Mouse (Mus musculus) gastrocnemius, adult 2 months (tissue): ENCODE data around the gene Trip11. TPM values are rescaled to one million over a fixed set of nuclear protein-coding genes. Genes with fewer than 3 reads are reported as not detected.

ENCODE experiments used
- DNase-seq: peaks from one replicate; pipeline ENCODE4 v3.0.0; 2022
- H3K27ac ChIP-seq: fragments of 200-600 bp; 2 replicates; pipeline ENCODE4 v1.8.1; 2022; ENCODE audit warnings: mild to moderate bottlenecking
- H3K4me3 ChIP-seq: fragments of 200-600 bp; 2 replicates; pipeline ENCODE4 v1.8.1; 2022; ENCODE audit warnings: mild to moderate bottlenecking, moderate library complexity
- CTCF ChIP-seq: fragments of 200-600 bp; IDR thresholded peaks from 2 replicates; pipeline ENCODE4 v1.8.1; 2022; ENCODE audit warnings: antibody characterized with exemption, mild to moderate bottlenecking, moderate library complexity
- intact Hi-C: fragments of 180-260 bp; cut with DNase I; formaldehyde crosslinking; loops from one replicate; pipeline ENCODE4 v1.15.1; 2025
- total RNA-seq, 2 experiments: library from RNA; stranded (reverse); gene quantifications; 2 replicates each; pipeline ENCODE4 v1.2.3; 2021

The Trip11 gene
- total RNA-seq, 2 experiments from 2014 or later, result 25.9 to 30.8 TPM

- Histone ChIP-seq H3K4me3 (no peak overlapping the region), H3K27ac (no peak overlapping the region)
- intact Hi-C loops, result no loop called here
- DNase-seq, result no peak
- TF ChIP-seq CTCF, result no peak
These were observed 9.2 kb upstream of the Trip11 start for GRCm38 (mm10) chr12:101922313-101922712.

- Histone ChIP-seq H3K27ac (no peak overlapping the region), H3K4me3 (no peak overlapping the region)
- no peak for TF ChIP-seq CTCF
- intact Hi-C loops, result no loop called here
- DNase-seq, result no peak
These were observed 6.8 kb upstream of the Trip11 start for GRCm38 (mm10) chr12:101919847-101920246.

DNA sequence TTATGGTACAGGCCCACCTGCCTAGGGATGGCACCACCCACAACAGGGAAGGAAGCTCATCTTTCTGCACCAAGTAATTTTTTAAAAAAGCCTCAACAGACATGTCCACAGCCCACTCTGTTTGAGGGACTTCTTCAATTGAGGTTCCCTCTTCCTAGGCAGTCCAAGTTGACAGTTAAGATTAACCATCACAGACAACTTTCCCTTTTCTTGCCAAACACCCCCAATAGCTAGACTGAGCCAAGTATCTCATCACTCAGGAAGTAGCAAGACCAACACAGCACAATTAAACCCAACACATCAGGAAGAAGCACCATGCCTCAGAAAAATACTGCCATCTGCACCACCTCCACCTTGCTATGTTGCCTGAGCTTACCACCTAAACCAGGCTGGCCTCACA, 4.1 kb upstream of the Trip11 start:
- H3K27ac ChIP-seq, result no peak overlapping the region
- TF ChIP-seq CTCF, result no peak
- no peak for DNase-seq
- H3K4me3 ChIP-seq, result no peak overlapping the region
- intact Hi-C loops, result no loop called here

GRCm38 (mm10) chr12:101911346-101911745, 1.7 kb downstream of the Trip11 start:
- H3K27ac ChIP-seq, result no peak overlapping the region
- intact Hi-C loops, result no loop called here
- TF ChIP-seq CTCF, result no peak
- peak overlapping the region; percentile 95 for H3K4me3 ChIP-seq
- DNase-seq, result no peak

DNA sequence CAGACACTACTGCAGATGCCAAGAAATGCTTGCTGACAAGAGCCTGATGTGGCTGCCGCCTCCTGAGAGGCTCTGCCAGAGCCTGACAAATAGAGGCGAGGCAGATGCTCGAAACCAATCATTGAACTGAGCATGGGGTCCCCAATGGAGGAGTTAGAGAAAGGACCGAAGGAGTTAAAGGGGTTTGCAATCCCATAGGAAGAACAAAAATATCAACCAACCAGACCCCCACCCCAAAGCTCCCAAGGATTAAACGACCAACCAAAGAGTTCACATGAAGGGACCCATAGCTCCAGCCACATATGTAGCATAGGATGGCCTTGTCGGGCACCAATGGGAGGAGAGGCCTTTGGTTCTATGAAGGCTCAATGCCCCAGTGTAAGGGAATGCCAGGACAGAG, 2.7 kb downstream of the Trip11 start:
- no peak for DNase-seq

GRCm38 (mm10) chr12:101905817-101906216, 7.2 kb downstream of the Trip11 start:
- H3K4me3 ChIP-seq, result no peak overlapping the region
- intact Hi-C loops, result no loop called here
- no peak overlapping the region for H3K27ac ChIP-seq
- TF ChIP-seq CTCF, result no peak
- no peak for DNase-seq

More for the DNA sequence above, 2.7 kb downstream of the Trip11 start:
- TF ChIP-seq CTCF, result no peak
- Histone ChIP-seq H3K27ac (no peak overlapping the region), H3K4me3 (no peak overlapping the region)
- intact Hi-C loops, result no loop called here

DNA sequence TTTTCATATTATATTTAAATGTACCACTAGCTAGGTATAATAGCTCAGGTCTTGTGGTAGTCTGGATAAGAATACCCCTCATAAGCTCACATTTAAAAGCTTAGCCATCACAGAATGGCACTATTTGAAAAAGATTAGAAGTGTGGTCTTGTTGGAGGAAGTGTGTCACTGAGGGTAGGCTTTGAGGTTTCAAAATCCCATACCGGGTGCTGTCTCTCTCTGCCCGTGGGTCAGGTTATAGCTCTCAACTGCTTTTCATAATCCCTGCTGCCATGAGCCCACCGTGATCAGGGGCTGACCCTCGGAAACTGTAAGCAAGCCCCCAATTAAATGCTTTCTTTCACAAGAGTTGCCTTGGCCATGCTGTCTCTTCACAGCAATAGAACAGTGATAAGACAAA, 8.2 kb downstream of the Trip11 start:
- TF ChIP-seq CTCF, result no peak
- intact Hi-C loops, result no loop called here
- H3K27ac ChIP-seq, result no peak overlapping the region
- no peak overlapping the region for H3K4me3 ChIP-seq
- no peak for DNase-seq

DNA sequence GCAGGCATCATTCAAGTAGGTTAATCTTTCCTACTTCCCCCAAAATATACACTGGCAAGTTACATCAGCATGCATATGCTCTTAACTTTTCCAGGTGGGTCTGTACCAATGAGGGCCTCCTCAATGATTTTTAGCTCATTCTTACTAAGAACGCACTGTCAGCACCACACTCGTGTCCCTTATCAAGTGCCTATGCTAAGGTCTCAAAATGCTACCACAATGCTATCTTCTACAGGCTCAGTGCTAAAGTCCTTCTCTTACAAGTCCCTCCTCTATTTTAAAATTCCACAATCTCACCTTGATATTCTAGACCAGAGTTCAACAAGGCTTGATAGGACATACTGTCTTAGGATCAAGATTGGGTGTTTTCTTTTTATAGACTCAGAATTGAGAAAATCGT, 8.9 kb downstream of the Trip11 start:
- TF ChIP-seq CTCF, result no peak
- Histone ChIP-seq H3K27ac (no peak overlapping the region), H3K4me3 (no peak overlapping the region)
- intact Hi-C loops, result no loop called here
- no peak for DNase-seq

DNA sequence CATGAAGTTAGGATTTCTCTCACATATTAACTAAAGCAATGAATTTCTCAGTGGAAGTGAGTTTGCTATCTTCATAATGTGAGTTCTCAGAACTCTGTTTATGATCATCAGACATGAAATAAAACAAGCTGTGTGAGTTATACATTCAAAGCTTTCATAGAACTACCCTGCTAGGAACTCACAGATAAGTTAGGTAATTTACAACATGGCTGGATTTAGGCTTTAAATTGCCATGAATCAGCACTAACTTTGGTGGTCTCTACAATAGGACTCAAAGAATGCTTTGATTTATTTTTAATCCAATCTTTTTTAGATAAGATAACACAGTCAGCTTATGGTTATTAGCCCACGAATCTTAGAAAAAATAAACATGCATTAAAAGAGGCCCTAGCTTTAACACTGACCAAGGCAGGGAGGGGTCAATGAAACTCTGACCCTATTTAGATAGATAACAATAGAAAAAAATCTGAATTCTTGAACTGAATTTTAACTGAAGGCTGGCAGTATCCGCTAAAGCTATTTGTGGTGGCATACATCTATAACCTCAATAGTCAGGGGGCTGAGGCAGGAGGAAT, 13.3 kb downstream of the Trip11 start:
- intact Hi-C loops, result no loop called here
- TF ChIP-seq CTCF, result no peak
- DNase-seq, result no peak
- no peak overlapping the region for H3K4me3 ChIP-seq
- H3K27ac ChIP-seq, result no peak overlapping the region

DNA sequence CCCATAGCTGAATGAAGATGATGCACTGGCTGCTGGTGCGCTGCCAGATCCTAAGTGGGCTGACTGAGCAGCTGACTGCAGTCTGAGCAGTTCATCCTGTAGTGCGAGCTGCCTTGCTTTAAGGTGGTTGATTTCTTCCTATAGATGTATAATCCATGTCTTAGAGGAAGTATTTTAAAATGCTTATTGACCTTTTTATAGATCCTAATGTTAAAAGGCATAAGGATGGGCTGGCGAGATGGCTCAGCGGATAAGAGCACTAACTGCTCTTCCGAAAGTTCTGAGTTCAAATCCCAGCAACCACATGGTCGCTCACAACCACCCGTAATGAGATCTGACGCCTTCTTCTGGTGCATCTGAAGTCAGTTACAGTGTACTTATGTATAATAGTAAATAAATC, 14.1 kb downstream of the Trip11 start:
- TF ChIP-seq CTCF, result no peak
- no peak for DNase-seq
- Histone ChIP-seq H3K4me3 (no peak overlapping the region), H3K27ac (no peak overlapping the region)
- intact Hi-C loops, result no loop called here

GRCm38 (mm10) chr12:101897113-101897512, 16.0 kb downstream of the Trip11 start:
- no peak for TF ChIP-seq CTCF
- DNase-seq, result no peak
- Histone ChIP-seq H3K27ac (no peak overlapping the region), H3K4me3 (no peak overlapping the region)
- intact Hi-C loops, result no loop called here

GRCm38 (mm10) chr12:101893296-101893695, 19.8 kb downstream of the Trip11 start:
- Histone ChIP-seq H3K27ac (no peak overlapping the region), H3K4me3 (no peak overlapping the region)
- intact Hi-C loops, result no loop called here
- no peak for DNase-seq
- TF ChIP-seq CTCF, result no peak

- DNase-seq, result no peak
These were observed 20.2 kb downstream of the Trip11 start for GRCm38 (mm10) chr12:101892832-101893231.

DNA sequence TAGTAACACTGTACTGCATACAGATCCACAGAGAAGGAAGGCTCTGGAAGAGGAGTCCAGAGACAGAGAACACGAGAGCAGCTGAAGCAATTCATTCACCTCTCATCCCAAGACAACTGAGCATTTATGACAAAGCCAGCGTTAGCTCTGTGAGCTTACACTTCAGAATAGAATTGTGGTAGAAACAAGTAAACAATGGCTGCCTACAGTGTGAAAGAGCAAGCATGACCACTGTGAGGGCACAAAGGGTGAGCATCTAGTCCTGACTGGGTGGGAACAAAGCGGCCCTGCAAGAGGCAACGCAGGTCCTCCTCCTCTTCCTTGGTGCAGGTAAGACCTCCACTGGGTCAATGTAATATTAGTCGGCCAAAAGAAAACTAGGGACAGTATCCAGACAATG, 22.0 kb downstream of the Trip11 start:
- H3K27ac ChIP-seq, result no peak overlapping the region
- TF ChIP-seq CTCF, result no peak
- no peak for DNase-seq

More at GRCm38 (mm10) chr12:101892832-101893231, 20.2 kb downstream of the Trip11 start:
- TF ChIP-seq CTCF, result no peak
- no peak overlapping the region for H3K4me3 ChIP-seq
- intact Hi-C loops, result no loop called here
- H3K27ac ChIP-seq, result no peak overlapping the region

More for the DNA sequence above, 22.0 kb downstream of the Trip11 start:
- intact Hi-C loops, result no loop called here
- H3K4me3 ChIP-seq, result no peak overlapping the region
